Mouse (Mus musculus) regulatory T cell (primary cell): ENCODE results near the gene Hspd1.
"Not testable (repeated sequence)": the region's sequence is repeated elsewhere in the genome, so short reads cannot be mapped to it uniquely, and the experiment has no call there.

Source experiments
- in situ Hi-C: fragments of 300-600 bp; cut with MboI, MseI; formaldehyde crosslinking; loops from one replicate; pipeline ENCODE4 v1.15.1; 2025; ENCODE audit warnings: high pct_unique_total_duplicates

Gene Hspd1

GRCm38 (mm10) chr1:55087932-55088610, at the start of gene Hspd1, which contains the start of gene Hspe1:
TSS of gene Hspd1 (minus strand) at chr1:55088243.
TSS of gene Hspe1 (plus strand) at chr1:55088132.
- in situ Hi-C loops = loop anchor here (5.0 to 10.0 kb wide), 2 partner anchors 39 to 63 kb away; partner anchors contain the start of gene Sf3b1

- in situ Hi-C loops = no loop called here
Measured at GRCm38 (mm10) chr1:55135846-55136245, 47.8 kb upstream of the Hspd1 start.

DNA sequence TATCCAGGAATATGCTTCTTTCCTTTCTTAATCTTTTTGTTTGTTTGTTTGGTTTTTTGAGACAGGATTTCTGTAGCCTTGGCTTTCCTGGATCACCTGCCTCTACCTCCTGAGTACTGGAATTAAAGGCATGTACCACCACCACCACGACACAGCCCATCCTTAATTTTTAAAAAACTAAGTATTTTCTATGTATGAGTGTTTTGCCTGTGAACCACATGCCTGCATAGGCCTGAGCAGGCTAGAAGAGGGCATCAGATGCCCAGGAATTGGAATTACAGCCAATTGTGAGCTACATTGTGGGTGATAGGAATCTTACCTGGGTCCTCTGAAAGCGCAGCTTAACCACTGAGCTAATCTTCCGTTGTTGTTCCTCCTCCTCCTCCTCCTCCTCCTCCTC, 46.3 kb upstream of the Hspd1 start:
- in situ Hi-C loops = no loop called here

GRCm38 (mm10) chr1:55133173-55133572, 45.1 kb upstream of the Hspd1 start:
- in situ Hi-C loops = no loop called here

DNA sequence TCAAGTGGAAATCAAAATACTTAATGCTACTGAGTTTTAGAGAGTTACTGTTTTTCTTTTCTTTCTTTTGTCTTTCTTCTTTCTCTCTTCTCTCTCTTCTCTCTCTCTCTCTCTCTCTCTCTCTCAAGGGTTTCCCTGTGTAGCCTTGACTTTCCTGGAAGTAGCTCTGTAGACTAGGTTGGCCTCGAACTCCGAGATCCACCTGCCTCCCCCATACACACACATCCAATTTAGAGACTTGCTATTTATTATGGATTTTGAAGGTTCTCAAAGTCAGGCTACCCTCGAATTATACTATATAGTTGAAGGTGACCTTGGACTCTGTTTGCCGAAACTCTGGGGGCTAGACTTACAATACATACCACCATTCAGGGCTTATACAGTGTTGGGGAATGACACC, 44.3 kb upstream of the Hspd1 start:
- in situ Hi-C loops = no loop called here

- in situ Hi-C loops = no loop called here
Measured at GRCm38 (mm10) chr1:55131424-55132014, 43.5 kb upstream of the Hspd1 start.

DNA sequence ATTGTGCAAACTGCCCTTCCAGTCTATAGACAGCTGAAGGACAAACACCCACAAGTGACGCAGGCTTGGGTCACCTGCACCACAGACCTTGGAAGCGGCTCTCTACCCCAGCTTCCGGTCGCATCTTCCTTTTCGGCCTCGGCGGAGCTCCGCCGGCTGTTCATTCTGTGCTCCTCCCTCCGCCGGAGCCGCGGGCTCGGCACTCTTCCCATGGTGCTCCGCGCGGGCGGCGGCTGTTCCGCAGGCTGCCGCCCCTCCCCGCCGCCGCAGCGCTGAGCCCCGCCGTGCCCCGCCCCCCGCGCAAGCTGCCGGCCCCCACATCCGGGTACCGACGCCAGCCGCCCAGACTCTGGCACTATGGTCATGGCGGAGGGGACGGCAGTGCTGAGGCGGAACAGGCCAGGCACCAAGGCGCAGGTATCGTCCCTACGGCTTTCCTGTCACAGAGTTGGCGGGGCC, 42.9 kb upstream of the Hspd1 start, which contains the start of gene Mob4:
TSS of gene Mob4 (plus strand) at position 289 of the 459 bp plus-strand sequence.
- in situ Hi-C loops = no loop called here

GRCm38 (mm10) chr1:55130190-55130916, 42.3 kb upstream of the Hspd1 start:
- in situ Hi-C loops = no loop called here

DNA sequence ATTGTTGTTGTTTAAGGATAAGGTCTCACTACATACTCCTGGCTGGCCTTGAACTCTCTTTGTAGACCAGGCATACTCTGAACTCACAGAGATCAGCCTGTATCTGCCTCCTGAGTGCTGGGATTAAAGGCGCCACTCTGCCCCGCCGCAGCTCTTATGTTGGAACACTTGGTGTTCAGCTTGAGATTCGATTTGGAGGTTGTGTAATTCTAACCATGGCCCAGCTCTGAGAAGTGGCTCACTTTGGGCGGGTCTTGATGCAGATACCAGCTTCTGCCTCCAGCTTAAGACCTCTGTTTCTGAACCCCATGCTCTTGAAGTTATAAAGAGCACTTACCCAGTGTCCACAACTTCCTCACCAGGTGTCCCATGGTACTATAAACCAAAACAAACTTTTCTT, 41.7 kb upstream of the Hspd1 start:
- in situ Hi-C loops = loop anchor here (5.0 kb wide), 1 partner anchor 42 kb away; the partner anchor contains the start of genes Hspd1 and Hspe1

DNA sequence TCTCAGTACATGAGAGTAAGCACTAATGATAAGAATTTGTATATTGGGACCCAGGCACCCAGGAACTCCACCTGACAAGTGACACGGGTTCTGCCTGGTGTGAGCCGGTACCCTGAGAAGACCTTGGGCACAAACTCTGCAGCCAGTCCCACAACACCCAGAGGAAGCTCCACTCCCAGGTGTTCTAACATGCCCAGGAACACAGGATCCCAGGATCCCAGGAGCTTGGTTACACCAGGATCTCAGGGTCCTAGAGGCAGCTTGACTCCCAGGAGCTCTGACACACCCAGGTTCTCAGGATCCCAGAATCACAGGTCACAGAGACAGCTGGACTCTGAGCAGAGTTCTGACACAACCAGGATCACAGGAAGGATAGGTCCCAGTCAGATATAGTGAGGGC, 36.1 kb upstream of the Hspd1 start:
- in situ Hi-C loops = not testable (repeated sequence)

- in situ Hi-C loops = no loop called here
Measured at GRCm38 (mm10) chr1:55123561-55123960, 35.5 kb upstream of the Hspd1 start.

- in situ Hi-C loops = no loop called here
Measured at GRCm38 (mm10) chr1:55123046-55123445, 35.0 kb upstream of the Hspd1 start.

- in situ Hi-C loops = no loop called here
Measured at GRCm38 (mm10) chr1:55109066-55109766, 21.2 kb upstream of the Hspd1 start.

DNA sequence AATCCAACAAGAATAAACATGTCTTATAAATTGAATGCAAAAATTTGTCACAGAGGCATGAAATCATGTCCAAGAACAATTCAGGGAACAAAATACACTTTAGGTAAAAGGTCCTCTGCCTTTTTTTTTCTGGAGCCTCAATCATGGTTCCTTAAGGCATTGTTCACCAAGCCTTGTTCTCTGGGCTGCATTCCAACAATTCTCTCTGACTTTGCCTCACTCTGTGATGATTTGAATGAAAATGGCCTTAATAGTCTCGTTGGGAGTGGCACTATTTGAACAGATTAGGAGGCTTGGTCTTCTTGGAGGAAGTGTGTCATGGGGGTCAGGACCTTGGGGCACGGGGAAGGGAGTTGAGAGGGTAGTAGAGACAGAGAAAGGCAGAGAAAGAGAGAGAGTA, 20.4 kb upstream of the Hspd1 start:
- in situ Hi-C loops = no loop called here

GRCm38 (mm10) chr1:55107644-55108043, 19.6 kb upstream of the Hspd1 start:
- in situ Hi-C loops = no loop called here

- in situ Hi-C loops = no loop called here
Measured at GRCm38 (mm10) chr1:55106919-55107585, 19.0 kb upstream of the Hspd1 start.

DNA sequence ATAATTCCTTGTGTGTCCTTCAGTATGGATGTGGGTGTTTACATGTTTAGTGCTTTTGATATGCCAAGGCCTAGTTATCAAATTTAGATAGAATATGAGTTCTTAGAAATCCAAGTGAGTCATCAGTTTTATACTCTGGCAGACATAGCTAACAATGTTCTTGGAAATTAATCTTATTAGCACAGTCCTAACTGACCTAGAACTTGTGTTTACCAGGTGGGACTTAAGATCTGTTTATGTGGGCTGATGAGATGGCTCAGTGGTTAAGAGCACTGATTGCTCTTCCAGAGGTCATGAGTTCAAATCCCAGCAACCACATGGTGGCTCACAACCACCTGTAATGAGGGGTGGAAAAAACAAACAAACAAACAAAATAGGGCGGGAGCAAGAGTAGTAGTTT, 4.4 kb upstream of the Hspd1 start:
- in situ Hi-C loops = no loop called here

GRCm38 (mm10) chr1:55092056-55092455, 4.0 kb upstream of the Hspd1 start:
- in situ Hi-C loops = no loop called here

- in situ Hi-C loops = loop anchor here (5.0 to 10.0 kb wide), 2 partner anchors 38 to 65 kb away; partner anchors contain the start of gene Sf3b1
Measured at GRCm38 (mm10) chr1:55089498-55090064, 1.5 kb upstream of the Hspd1 start.

GRCm38 (mm10) chr1:55088611-55089497, 811 bp upstream of the Hspd1 start:
- in situ Hi-C loops = loop anchor here (5.0 to 10.0 kb wide), 2 partner anchors 38 to 64 kb away; partner anchors contain the start of gene Sf3b1
